Mouse (Mus musculus): ENCODE measurements around the gene Chn2.

- TF ChIP-seq CTCF (IDR thresholded peaks at IDR 0.05; ENCODE audit: insufficient read depth, low read length) (no peak), POLR2A (IDR thresholded peaks at IDR 0.05; ENCODE audit: borderline replicate concordance, extremely low read depth, low read depth, low read length) (no peak)
Measured at GRCm38 (mm10) chr6:54165246-54165645, 125.9 kb downstream of the Chn2 start.

All from lung, adult 2 months (tissue).